Mouse (Mus musculus): ENCODE measurements around the gene Esyt1.

DNA sequence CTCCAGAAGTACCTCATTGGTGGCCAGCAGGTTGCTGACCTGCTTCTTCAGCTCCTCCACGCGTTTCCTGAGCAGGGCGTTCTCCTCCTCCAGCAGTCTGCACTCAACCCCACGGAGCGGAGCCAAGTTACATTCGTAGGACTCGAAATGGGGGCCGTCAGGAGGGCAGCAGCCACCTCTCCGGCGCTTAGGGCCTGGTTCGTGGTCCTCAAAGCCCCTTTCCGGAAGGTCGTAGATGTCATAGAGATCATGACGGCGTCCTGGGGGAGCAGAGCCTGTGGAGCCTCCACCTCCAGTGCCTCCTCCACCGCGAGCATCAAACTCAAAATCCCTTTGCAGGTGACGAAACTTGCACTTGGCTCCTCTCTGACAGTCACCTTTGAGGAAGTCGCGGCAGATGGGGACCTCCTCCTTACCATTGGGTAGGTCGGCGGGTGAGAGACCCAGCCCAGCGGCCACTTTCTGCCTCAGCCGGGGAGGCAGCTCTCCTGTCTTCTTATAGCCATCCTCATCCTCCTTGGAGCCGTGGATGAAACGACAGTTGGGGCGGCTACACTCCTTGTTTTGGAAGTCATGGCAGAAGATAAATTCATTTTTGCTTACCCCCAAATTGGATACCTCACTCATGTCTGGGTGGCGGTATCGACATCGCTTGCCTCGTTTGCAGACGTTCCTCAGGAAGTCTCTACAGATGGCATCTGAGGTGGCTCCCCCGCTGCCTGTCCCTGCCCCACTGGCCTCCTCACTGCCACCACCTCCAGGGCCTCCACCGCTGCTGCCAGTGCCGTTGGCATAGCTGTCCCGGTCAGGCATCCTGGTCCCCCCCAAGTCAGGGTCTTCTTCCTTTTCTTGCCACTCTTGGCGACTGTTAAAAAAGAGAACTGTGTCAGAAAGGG, 19.3 kb upstream of the Esyt1 start:
- TF ChIP-seq CTCF (IDR thresholded peaks at IDR 0.05; ENCODE audit: insufficient read depth, low read length): no peak
- no peak for TF ChIP-seq POLR2A (IDR thresholded peaks at IDR 0.05; ENCODE audit: borderline replicate concordance, extremely low read depth, low read depth, low read length)
